Mouse (Mus musculus) bone marrow macrophage, adult 2 months (primary cell): ENCODE results near the gene Sox12.

ENCODE experiments used
- CTCF ChIP-seq: IDR thresholded peaks from 2 replicates; pipeline ENCODE4 v1.5.1; 2012; ENCODE audit warnings: low read depth, mild to moderate bottlenecking, low read length, moderate library complexity
- POLR2A ChIP-seq: IDR thresholded peaks from 2 replicates; pipeline ENCODE4 v1.6.1; 2012; ENCODE audit warnings: mild to moderate bottlenecking, low read depth, low read length, borderline replicate concordance

DNA sequence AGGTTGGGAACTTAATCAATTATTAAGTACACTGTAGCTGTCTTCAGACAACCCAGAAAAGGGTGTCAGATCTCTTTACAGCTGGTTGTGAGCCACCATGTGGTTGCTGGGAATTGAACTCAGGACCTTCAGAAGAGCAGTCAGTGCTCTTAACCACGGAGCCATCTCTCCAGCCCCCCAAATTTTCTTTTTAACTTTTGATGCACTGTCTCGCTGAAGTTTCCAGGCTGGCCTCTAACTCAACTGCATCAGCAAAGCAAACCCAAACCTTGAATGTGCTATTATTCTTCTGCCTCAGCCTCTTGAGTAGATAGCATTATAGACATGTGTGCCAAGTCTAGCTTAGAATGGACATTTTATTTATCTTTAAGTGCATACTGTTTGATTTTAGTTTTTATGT lies 50.1 kb downstream of the Sox12 start:
- TF ChIP-seq POLR2A (no peak), CTCF (no peak)
